Mouse (Mus musculus): ENCODE measurements around the gene Dock10. TPM values are rescaled to one million over a fixed set of nuclear protein-coding genes. Genes with fewer than 3 reads are reported as not detected.

Dock10 gene
- total and polyA plus RNA-seq, 2 experiments from 2014 or later, result 1.2 to 5.2 TPM

DNA sequence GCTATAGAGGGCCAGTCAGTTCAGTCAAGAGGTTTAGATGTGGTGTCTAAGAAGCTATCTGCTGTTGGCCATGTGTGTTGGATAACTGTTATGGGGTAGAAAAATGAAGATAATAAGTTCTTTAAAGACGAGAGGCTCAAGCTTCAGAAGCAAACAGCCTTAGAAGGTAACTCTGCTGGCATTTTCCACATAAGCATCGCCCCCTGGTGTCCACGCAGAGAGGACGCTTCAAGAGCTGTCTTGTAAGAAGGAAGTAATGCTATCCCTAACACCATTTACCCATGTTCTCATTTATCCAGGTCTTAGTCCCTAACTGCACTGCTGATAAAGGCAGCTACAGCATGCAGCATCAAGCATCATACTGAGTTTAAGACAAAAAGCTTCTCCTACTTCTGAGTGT, 35.7 kb downstream of the Dock10 start:
- no peak overlapping the region for H3K27ac ChIP-seq (ENCODE audit: low read depth)
- no peak overlapping the region for H3K4me3 ChIP-seq (ENCODE audit: low read depth, low read length)
- ATAC-seq (ENCODE audit: insufficient read depth, low read depth) (no peak), DNase-seq (ENCODE audit: low spot score) (no peak)
- no peaks in the 10 kb centered on the region for H3K9me3 ChIP-seq (replicated peaks; ENCODE audit: control insufficient read depth, low read length)
- H3K36me3 ChIP-seq (replicated peaks; ENCODE audit: control insufficient read depth, insufficient read depth, low read length), result no peaks in the 10 kb centered on the region
- H3K4me2 ChIP-seq (ENCODE audit: low read depth, low read length), result no peak overlapping the region
- H3K9ac ChIP-seq (replicated peaks; ENCODE audit: low read depth, low read length), result no peak overlapping the region
- no peaks in the 10 kb centered on the region for H3K27me3 ChIP-seq (ENCODE audit: control insufficient read depth, insufficient read depth, low read length)
- H3K4me1 ChIP-seq (ENCODE audit: control insufficient read depth, insufficient read depth), result peaks cover 9% of the 10 kb centered on the region; the same call in 1 of the 2 replicates
- WGBS, result 29% methylated on average over 4 of the region's 4 CpGs
- TF ChIP-seq CTCF (IDR thresholded peaks at IDR 0.05; ENCODE audit: low read depth), result peak; percentile 57
- no peak for TF ChIP-seq EP300 (IDR thresholded peaks at IDR 0.05; ENCODE audit: low read depth)

DNA sequence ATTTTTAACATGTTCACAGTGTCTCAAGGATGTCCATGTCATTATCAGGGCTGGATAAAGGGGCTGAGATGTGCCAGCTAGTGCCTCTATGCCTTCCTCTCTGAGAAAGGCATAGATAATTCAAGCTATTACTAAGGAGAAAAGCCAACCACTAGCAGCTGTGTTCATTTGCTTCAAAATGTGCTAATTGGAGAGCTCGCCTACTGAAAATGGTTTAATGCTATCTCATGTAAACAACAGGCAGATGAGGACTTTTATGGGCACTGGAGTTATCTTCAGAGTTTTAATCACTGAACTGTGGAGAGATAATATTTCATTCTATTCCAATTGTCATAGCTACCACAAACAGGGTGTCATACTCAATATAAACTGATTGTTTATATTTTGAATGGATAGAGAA, 36.3 kb downstream of the Dock10 start:
- no peak overlapping the region for H3K27ac ChIP-seq (ENCODE audit: low read depth)
- H3K9me3 ChIP-seq (replicated peaks; ENCODE audit: control insufficient read depth, low read length), result no peaks in the 10 kb centered on the region
- no peak overlapping the region for H3K4me2 ChIP-seq (ENCODE audit: low read depth, low read length)
- H3K4me1 ChIP-seq (ENCODE audit: control insufficient read depth, insufficient read depth), result peaks cover 9% of the 10 kb centered on the region; the same call in 1 of the 2 replicates
- TF ChIP-seq EP300 (IDR thresholded peaks at IDR 0.05; ENCODE audit: low read depth) (no peak), CTCF (IDR thresholded peaks at IDR 0.05; ENCODE audit: low read depth) (no peak)
- ATAC-seq (ENCODE audit: insufficient read depth, low read depth) (no peak), DNase-seq (ENCODE audit: low spot score) (no peak)
- H3K9ac ChIP-seq (replicated peaks; ENCODE audit: low read depth, low read length), result no peak overlapping the region
- no peaks in the 10 kb centered on the region for H3K27me3 ChIP-seq (ENCODE audit: control insufficient read depth, insufficient read depth, low read length)
- no peak overlapping the region for H3K4me3 ChIP-seq (ENCODE audit: low read depth, low read length)
- WGBS, result 71% methylated on average over 1 of the region's 1 CpGs
- H3K36me3 ChIP-seq (replicated peaks; ENCODE audit: control insufficient read depth, insufficient read depth, low read length), result no peaks in the 10 kb centered on the region

GRCm38 (mm10) chr1:80721181-80721580, 37.1 kb downstream of the Dock10 start:
- no peaks in the 10 kb centered on the region for H3K9me3 ChIP-seq (replicated peaks; ENCODE audit: control insufficient read depth, low read length)
- TF ChIP-seq EP300 (IDR thresholded peaks at IDR 0.05; ENCODE audit: low read depth) (no peak), CTCF (IDR thresholded peaks at IDR 0.05; ENCODE audit: low read depth) (no peak)
- no peaks in the 10 kb centered on the region for H3K27me3 ChIP-seq (ENCODE audit: control insufficient read depth, insufficient read depth, low read length)
- H3K36me3 ChIP-seq (replicated peaks; ENCODE audit: control insufficient read depth, insufficient read depth, low read length), result no peaks in the 10 kb centered on the region
- 97% methylated on average over 2 of the region's 2 CpGs for WGBS
- no peak overlapping the region for H3K4me3 ChIP-seq (ENCODE audit: low read depth, low read length)
- DNase-seq (ENCODE audit: low spot score), result no peak
- no peak for ATAC-seq (ENCODE audit: insufficient read depth, low read depth)
- no peak overlapping the region for H3K9ac ChIP-seq (replicated peaks; ENCODE audit: low read depth, low read length)
- no peak overlapping the region for H3K4me2 ChIP-seq (ENCODE audit: low read depth, low read length)
- peaks cover 9% of the 10 kb centered on the region; the same call in 1 of the 2 replicates for H3K4me1 ChIP-seq (ENCODE audit: control insufficient read depth, insufficient read depth)
- H3K27ac ChIP-seq (ENCODE audit: low read depth), result no peak overlapping the region

GRCm38 (mm10) chr1:80720146-80720545, 38.2 kb downstream of the Dock10 start:
- Histone ChIP-seq H3K9ac (replicated peaks; ENCODE audit: low read depth, low read length) (no peak overlapping the region), H3K4me3 (ENCODE audit: low read depth, low read length) (no peak overlapping the region), H3K4me2 (ENCODE audit: low read depth, low read length) (no peak overlapping the region), H3K4me1 (ENCODE audit: control insufficient read depth, insufficient read depth) (peaks cover 9% of the 10 kb centered on the region; the same call in 1 of the 2 replicates), H3K27ac (ENCODE audit: low read depth) (0 out of 2 replicates have a peak overlapping the region, but pooled peaks have one; percentile 6), H3K27me3 (ENCODE audit: control insufficient read depth, insufficient read depth, low read length) (no peaks in the 10 kb centered on the region), H3K36me3 (replicated peaks; ENCODE audit: control insufficient read depth, insufficient read depth, low read length) (no peaks in the 10 kb centered on the region), H3K9me3 (replicated peaks; ENCODE audit: control insufficient read depth, low read length) (no peaks in the 10 kb centered on the region)
- ATAC-seq (ENCODE audit: insufficient read depth, low read depth), result no peak
- TF ChIP-seq EP300 (IDR thresholded peaks at IDR 0.05; ENCODE audit: low read depth) (no peak), CTCF (IDR thresholded peaks at IDR 0.05; ENCODE audit: low read depth) (no peak)
- no peak for DNase-seq (ENCODE audit: low spot score)

DNA sequence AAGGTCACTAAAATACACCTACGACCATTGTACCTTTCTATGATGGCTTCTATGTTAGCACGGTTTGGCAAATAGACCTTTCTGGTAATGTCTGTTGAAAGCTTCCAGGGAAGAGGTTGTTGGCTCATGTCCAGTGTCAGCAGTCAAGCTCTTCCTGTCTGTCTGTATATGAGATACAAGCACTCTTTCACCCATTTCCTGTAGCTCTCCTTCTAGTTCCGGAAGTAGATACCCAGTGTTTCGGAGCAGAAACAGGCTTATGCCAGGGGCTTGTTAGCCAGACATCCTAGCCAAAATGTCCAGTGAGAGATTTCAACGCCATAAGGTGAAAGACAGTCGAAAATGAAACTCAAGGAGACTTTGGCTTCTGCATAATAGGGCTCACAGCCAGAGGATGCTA, 38.9 kb downstream of the Dock10 start:
- no peak overlapping the region for H3K9ac ChIP-seq (replicated peaks; ENCODE audit: low read depth, low read length)
- no peaks in the 10 kb centered on the region for H3K9me3 ChIP-seq (replicated peaks; ENCODE audit: control insufficient read depth, low read length)
- H3K4me3 ChIP-seq (ENCODE audit: low read depth, low read length), result no peak overlapping the region
- ATAC-seq (ENCODE audit: insufficient read depth, low read depth), result no peak
- 56% methylated on average over 6 of the region's 6 CpGs for WGBS
- H3K4me1 ChIP-seq (ENCODE audit: control insufficient read depth, insufficient read depth), result peaks cover 9% of the 10 kb centered on the region; the same call in 1 of the 2 replicates
- H3K36me3 ChIP-seq (replicated peaks; ENCODE audit: control insufficient read depth, insufficient read depth, low read length), result no peaks in the 10 kb centered on the region
- no peak for DNase-seq (ENCODE audit: low spot score)
- H3K27ac ChIP-seq (ENCODE audit: low read depth), result 0 out of 2 replicates have a peak overlapping the region, but pooled peaks have one; percentile 6
- no peak overlapping the region for H3K4me2 ChIP-seq (ENCODE audit: low read depth, low read length)
- TF ChIP-seq EP300 (IDR thresholded peaks at IDR 0.05; ENCODE audit: low read depth), result no peak
- TF ChIP-seq CTCF (IDR thresholded peaks at IDR 0.05; ENCODE audit: low read depth), result no peak
- no peaks in the 10 kb centered on the region for H3K27me3 ChIP-seq (ENCODE audit: control insufficient read depth, insufficient read depth, low read length)

DNA sequence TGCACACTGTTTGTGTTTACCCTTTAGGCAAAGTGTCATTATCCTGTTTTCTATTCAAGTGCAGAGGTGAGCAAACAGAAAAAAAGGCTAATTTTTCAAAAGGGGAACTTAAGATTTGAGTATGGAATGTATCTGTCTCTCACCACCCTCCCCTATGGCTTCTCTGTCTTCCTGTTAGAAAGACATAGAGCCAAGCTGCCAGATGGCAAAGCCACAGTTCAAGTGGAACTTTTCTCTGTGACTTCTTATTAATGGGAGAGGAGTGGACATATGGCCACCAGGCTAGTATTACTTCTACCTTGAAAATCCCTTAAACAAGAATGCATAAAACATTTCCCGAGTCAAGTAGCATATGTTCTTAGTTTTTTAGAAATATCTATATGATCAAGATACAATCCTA, 39.7 kb downstream of the Dock10 start:
- Histone ChIP-seq H3K9me3 (replicated peaks; ENCODE audit: control insufficient read depth, low read length) (no peaks in the 10 kb centered on the region), H3K4me2 (ENCODE audit: low read depth, low read length) (no peak overlapping the region), H3K9ac (replicated peaks; ENCODE audit: low read depth, low read length) (no peak overlapping the region), H3K27me3 (ENCODE audit: control insufficient read depth, insufficient read depth, low read length) (no peaks in the 10 kb centered on the region), H3K4me1 (ENCODE audit: control insufficient read depth, insufficient read depth) (peaks cover 9% of the 10 kb centered on the region; the same call in 1 of the 2 replicates), H3K36me3 (replicated peaks; ENCODE audit: control insufficient read depth, insufficient read depth, low read length) (no peaks in the 10 kb centered on the region), H3K4me3 (ENCODE audit: low read depth, low read length) (no peak overlapping the region), H3K27ac (ENCODE audit: low read depth) (no peak overlapping the region)
- DNase-seq (ENCODE audit: low spot score), result no peak
- WGBS, result 69% methylated on average over 1 of the region's 1 CpGs
- no peak for ATAC-seq (ENCODE audit: insufficient read depth, low read depth)
- TF ChIP-seq CTCF (IDR thresholded peaks at IDR 0.05; ENCODE audit: low read depth) (no peak), EP300 (IDR thresholded peaks at IDR 0.05; ENCODE audit: low read depth) (no peak)

All from heart, postnatal 0 days (tissue).